Mouse (Mus musculus): ENCODE measurements at regions not wholly inside any gene's neighbourhood (a gene's known extent, or its start where the extent isn't known, plus 50 kb on each side); places are given as distances from the start of the nearest gene placed in this dataset.

- TF ChIP-seq POLR2A (IDR thresholded peaks at IDR 0.05; ENCODE audit: insufficient read depth, low read depth, low read length) (no peak), CTCF (IDR thresholded peaks at IDR 0.05) (no peak)
These were observed 78.3 kb upstream of the Bmp2k start for GRCm38 (mm10) chr5:96919149-96919548.
